Mouse (Mus musculus) regulatory T cell (primary cell): ENCODE data around the gene Treml1.

ENCODE experiments used
- in situ Hi-C: fragments of 300-600 bp; cut with MboI, MseI; formaldehyde crosslinking; loops from one replicate; pipeline ENCODE4 v1.15.1; 2025; ENCODE audit warnings: high pct_unique_total_duplicates

The Treml1 gene

GRCm38 (mm10) chr17:48357892-48358291, 1.8 kb upstream of the Treml1 start:
- in situ Hi-C loops = no loop called here

- in situ Hi-C loops = no loop called here
Observed at GRCm38 (mm10) chr17:48360462-48360861, 746 bp downstream of the Treml1 start.

- in situ Hi-C loops = no loop called here
Observed at GRCm38 (mm10) chr17:48362346-48362745, 2.6 kb downstream of the Treml1 start.

GRCm38 (mm10) chr17:48362966-48363365, 3.2 kb downstream of the Treml1 start:
- in situ Hi-C loops = no loop called here

- in situ Hi-C loops = no loop called here
Observed at GRCm38 (mm10) chr17:48363421-48363965, 3.8 kb downstream of the Treml1 start.

GRCm38 (mm10) chr17:48365511-48366155, 5.9 kb downstream of the Treml1 start:
- in situ Hi-C loops = no loop called here

GRCm38 (mm10) chr17:48366806-48367205, 7.1 kb downstream of the Treml1 start:
- in situ Hi-C loops = no loop called here

- in situ Hi-C loops = no loop called here
Observed at GRCm38 (mm10) chr17:48371621-48372020, 11.9 kb downstream of the Treml1 start.

GRCm38 (mm10) chr17:48372987-48373386, 13.3 kb downstream of the Treml1 start:
- in situ Hi-C loops = no loop called here

- in situ Hi-C loops = no loop called here
Observed at GRCm38 (mm10) chr17:48376102-48376501, 16.4 kb downstream of the Treml1 start.

- in situ Hi-C loops = no loop called here
Observed at GRCm38 (mm10) chr17:48379050-48379449, 19.3 kb downstream of the Treml1 start.

GRCm38 (mm10) chr17:48385786-48386461, 26.2 kb downstream of the Treml1 start:
- in situ Hi-C loops = no loop called here

GRCm38 (mm10) chr17:48388666-48389065, 28.9 kb downstream of the Treml1 start:
- in situ Hi-C loops = no loop called here

GRCm38 (mm10) chr17:48389442-48389841, 29.7 kb downstream of the Treml1 start:
- in situ Hi-C loops = no loop called here

- in situ Hi-C loops = no loop called here
Observed at GRCm38 (mm10) chr17:48391446-48391845, 31.7 kb downstream of the Treml1 start.

- in situ Hi-C loops = no loop called here
Observed at GRCm38 (mm10) chr17:48392616-48393015, 32.9 kb downstream of the Treml1 start.

- in situ Hi-C loops = loop anchor here (25.0 kb wide), 1 partner anchor 1786 kb away; the partner anchor contains the start of gene Rftn1
Observed at GRCm38 (mm10) chr17:48401710-48402109, 42.0 kb downstream of the Treml1 start.

GRCm38 (mm10) chr17:48402751-48403150, 43.0 kb downstream of the Treml1 start:
- in situ Hi-C loops = loop anchor here (25.0 kb wide), 1 partner anchor 1785 kb away; the partner anchor contains the start of gene Rftn1

GRCm38 (mm10) chr17:48403848-48404247, 44.1 kb downstream of the Treml1 start:
- in situ Hi-C loops = loop anchor here (25.0 kb wide), 1 partner anchor 1783 kb away; the partner anchor contains the start of gene Rftn1

- in situ Hi-C loops = loop anchor here (25.0 kb wide), 1 partner anchor 1783 kb away; the partner anchor contains the start of gene Rftn1
Observed at GRCm38 (mm10) chr17:48404706-48405105, 45.0 kb downstream of the Treml1 start.

- in situ Hi-C loops = loop anchor here (25.0 kb wide), 1 partner anchor 1780 kb away; the partner anchor contains the start of gene Rftn1
Observed at GRCm38 (mm10) chr17:48407154-48407553, 47.4 kb downstream of the Treml1 start.

- in situ Hi-C loops = loop anchor here (25.0 kb wide), 1 partner anchor 1779 kb away; the partner anchor contains the start of gene Rftn1
Observed at GRCm38 (mm10) chr17:48407910-48408525, 48.3 kb downstream of the Treml1 start.
